Mouse (Mus musculus) olfactory bulb, adult 2 months (tissue): ENCODE data around the gene Avpr1b.

Experiments used
- CTCF ChIP-seq: fragments of 200-500 bp; IDR thresholded peaks from 2 replicates; pipeline ENCODE4 v1.5.1; 2012; ENCODE audit warnings: low read depth, mild to moderate bottlenecking, low read length, moderate library complexity; ENCODE audit not compliant: insufficient read depth
- POLR2A ChIP-seq: fragments of 200-500 bp; IDR thresholded peaks from 2 replicates; pipeline ENCODE4 v1.6.1; 2012; ENCODE audit warnings: mild to moderate bottlenecking, low read depth, low read length, moderate library complexity; ENCODE audit not compliant: insufficient read depth

GRCm38 (mm10) chr1:131551956-131552355 is 47.1 kb upstream of the Avpr1b start:
- TF ChIP-seq CTCF (no peak), POLR2A (no peak)
